Mouse (Mus musculus) kidney, embryonic 14.5 days (tissue): ENCODE measurements at regions not wholly inside any gene's neighbourhood (a gene's known extent, or its start where the extent isn't known, plus 50 kb on each side); places are given as distances from the start of the nearest gene placed in this dataset.

Experiments
- ATAC-seq: fragments of 200-750 bp; cut with Nextera tagmentation; 2 replicates; pipeline ENCODE4 v1.8.0; 2017; ENCODE audit warnings: moderate number of reproducible peaks, mild to moderate bottlenecking, moderate TSS enrichment, moderate library complexity; ENCODE audit not compliant: low FRiP score, low TSS enrichment
- H3K27ac ChIP-seq: fragments of 300-500 bp; sonication (generic); 2 replicates; pipeline ENCODE4 v1.5.1; 2014; ENCODE audit warnings: low read depth, mild to moderate bottlenecking, low read length, moderate library complexity, mixed read lengths
- H3K27me3 ChIP-seq: fragments of 300-500 bp; sonication (generic); 2 replicates; pipeline ENCODE4 v1.6.1; 2014; ENCODE audit warnings: mild to moderate bottlenecking, low read length; ENCODE audit not compliant: control insufficient read depth, insufficient read depth
- H3K36me3 ChIP-seq: fragments of 300-500 bp; sonication (generic); 2 replicates; pipeline ENCODE4 v1.6.1; 2014; ENCODE audit warnings: low read length, mixed read lengths; ENCODE audit not compliant: control insufficient read depth, insufficient read depth
- H3K4me1 ChIP-seq: fragments of 300-500 bp; sonication (generic); 2 replicates; pipeline ENCODE4 v1.6.1; 2014; ENCODE audit warnings: low read length, mixed read lengths; ENCODE audit not compliant: control insufficient read depth, insufficient read depth
- H3K4me2 ChIP-seq: fragments of 300-500 bp; sonication (generic); replicated peaks from 2 replicates; pipeline ENCODE4 v1.6.1; 2014; ENCODE audit warnings: low read depth, mild to moderate bottlenecking, low read length
- H3K4me3 ChIP-seq: fragments of 300-500 bp; sonication (generic); 2 replicates; pipeline ENCODE4 v1.5.1; 2014; ENCODE audit warnings: mild to moderate bottlenecking, low read length
- H3K9ac ChIP-seq: fragments of 300-500 bp; sonication (generic); 2 replicates; pipeline ENCODE4 v1.6.1; 2014; ENCODE audit warnings: low read depth, mild to moderate bottlenecking, low read length, moderate library complexity
- H3K9me3 ChIP-seq: fragments of 300-500 bp; sonication (generic); 2 replicates; pipeline ENCODE4 v1.6.1; 2016; ENCODE audit warnings: low read length; ENCODE audit not compliant: control insufficient read depth
- WGBS: fragments of 180-500 bp; shearing (Covaris S2); extraction: QIAGEN DNeasy Blood & Tissue Kit; methylation state at CpG from one replicate; pipeline ENCODE4 v1.1.7; 2014; 5-methylcytosine and 5-hydroxymethylcytosine counted together

DNA sequence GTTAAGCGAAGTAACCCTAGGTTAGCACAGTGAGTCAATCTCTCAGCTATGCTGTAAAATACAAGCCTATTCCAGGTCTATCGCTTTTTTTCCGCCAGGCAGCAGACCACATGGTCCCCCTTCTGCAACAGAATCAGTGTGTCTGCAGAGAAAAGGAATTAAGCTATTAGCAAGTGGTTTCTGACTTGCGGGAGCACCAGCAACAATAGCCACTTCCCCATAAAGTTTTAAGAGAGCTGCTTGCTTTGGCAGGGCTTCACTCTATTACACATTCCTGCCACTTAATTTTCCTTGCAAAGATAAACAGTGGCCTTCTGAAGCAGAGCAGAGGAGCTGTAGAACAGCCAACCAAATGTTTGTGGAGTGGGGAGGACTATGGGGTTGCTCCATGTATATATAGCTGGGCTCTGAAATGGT, 59.8 kb upstream of the Osmr start:
- no peaks in the 10 kb centered on the region for H3K27me3 ChIP-seq
- H3K27ac ChIP-seq, result 0 out of 2 replicates have a peak overlapping the region, but pooled peaks have one; percentile 62
- H3K4me2 ChIP-seq, result no peak overlapping the region
- no peaks in the 10 kb centered on the region for H3K4me1 ChIP-seq
- 23% methylated on average over 4 of the region's 4 CpGs for WGBS
- no peaks in the 10 kb centered on the region for H3K36me3 ChIP-seq
- no peaks in the 10 kb centered on the region for H3K9me3 ChIP-seq
- no peak overlapping the region for H3K4me3 ChIP-seq
- ATAC-seq, result peak; percentile 98
- H3K9ac ChIP-seq, result no peak overlapping the region

DNA sequence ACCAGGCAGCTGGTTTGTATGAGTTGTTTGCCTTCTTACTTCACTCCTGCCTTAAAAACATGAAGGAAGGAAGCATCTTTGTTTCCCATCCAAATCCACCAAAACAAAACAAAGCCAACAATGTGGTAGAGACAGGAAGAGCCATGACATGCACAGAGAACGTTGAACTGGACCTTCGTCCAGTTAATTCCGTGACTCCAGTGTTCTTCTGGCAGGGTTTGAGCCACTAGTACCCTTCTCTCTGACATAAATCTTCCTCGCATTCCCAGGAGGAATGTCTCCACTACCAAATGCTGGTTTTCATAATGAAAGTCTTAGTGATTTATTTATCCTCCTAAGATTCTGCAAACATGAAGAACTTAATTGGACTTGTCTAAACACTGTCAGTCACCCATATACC, 66.7 kb upstream of the Osmr start:
- no peak overlapping the region for H3K4me3 ChIP-seq
- no peak overlapping the region for H3K4me2 ChIP-seq
- H3K4me1 ChIP-seq, result no peaks in the 10 kb centered on the region
- ATAC-seq, result no peak
- no peaks in the 10 kb centered on the region for H3K27me3 ChIP-seq
- H3K9me3 ChIP-seq, result no peaks in the 10 kb centered on the region
- H3K27ac ChIP-seq, result no peak overlapping the region
- 43% methylated on average over 4 of the region's 4 CpGs for WGBS
- H3K9ac ChIP-seq, result no peak overlapping the region
- H3K36me3 ChIP-seq, result no peaks in the 10 kb centered on the region

DNA sequence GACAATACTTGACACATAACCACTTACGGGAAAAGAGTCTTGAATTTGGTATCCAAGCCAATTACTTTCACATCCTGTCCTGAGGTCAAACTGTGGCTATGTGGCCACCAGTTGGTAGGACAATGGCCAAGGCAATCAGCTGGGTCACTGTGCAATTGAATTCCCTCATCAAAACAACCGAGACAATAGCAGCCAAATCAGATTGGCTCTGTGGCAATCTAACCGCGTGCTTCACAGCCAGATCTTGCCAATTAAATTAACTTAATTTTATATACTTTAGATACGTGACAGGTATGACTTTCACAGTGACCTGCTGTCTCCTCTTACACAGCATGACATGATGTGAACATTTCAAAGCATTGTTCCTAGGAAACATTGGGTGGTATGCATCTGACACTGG, 74.5 kb upstream of the Osmr start:
- no peak overlapping the region for H3K27ac ChIP-seq
- H3K4me3 ChIP-seq, result no peak overlapping the region
- H3K9ac ChIP-seq, result no peak overlapping the region
- peaks cover 5% of the 10 kb centered on the region; the same call in 1 of the 2 replicates for H3K4me1 ChIP-seq
- H3K36me3 ChIP-seq, result no peaks in the 10 kb centered on the region
- no peaks in the 10 kb centered on the region for H3K9me3 ChIP-seq
- H3K27me3 ChIP-seq, result no peaks in the 10 kb centered on the region
- 78% methylated on average over 5 of the region's 5 CpGs for WGBS
- no peak overlapping the region for H3K4me2 ChIP-seq
- no peak for ATAC-seq

DNA sequence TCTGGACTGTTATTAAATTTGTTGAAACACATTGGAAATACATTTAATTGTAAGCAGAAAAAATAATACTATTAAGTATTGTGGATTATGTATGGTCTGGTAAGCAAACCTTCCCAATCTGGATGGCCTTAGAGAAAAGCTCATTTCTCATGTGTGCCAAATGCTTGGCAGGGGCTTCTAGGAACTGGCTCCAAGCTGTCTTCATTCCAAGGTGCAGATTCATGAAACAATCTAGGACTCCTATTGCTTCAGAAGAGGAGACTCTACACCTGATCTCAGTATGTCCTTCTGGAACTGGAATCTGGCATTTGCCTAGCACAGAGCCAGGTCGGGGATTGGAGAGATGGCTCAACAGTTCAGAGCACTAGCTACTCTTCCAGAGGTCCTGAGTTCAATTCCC, 74.9 kb upstream of the Osmr start:
- no peak overlapping the region for H3K9ac ChIP-seq
- H3K4me3 ChIP-seq, result no peak overlapping the region
- H3K36me3 ChIP-seq, result no peaks in the 10 kb centered on the region
- whole genome bisulfite sequencing, result 90% methylated on average over 1 of the region's 1 CpGs
- no peaks in the 10 kb centered on the region for H3K9me3 ChIP-seq
- H3K4me2 ChIP-seq, result no peak overlapping the region
- no peaks in the 10 kb centered on the region for H3K27me3 ChIP-seq
- ATAC-seq, result no peak
- H3K4me1 ChIP-seq, result peaks cover 5% of the 10 kb centered on the region; the same call in 1 of the 2 replicates
- no peak overlapping the region for H3K27ac ChIP-seq

DNA sequence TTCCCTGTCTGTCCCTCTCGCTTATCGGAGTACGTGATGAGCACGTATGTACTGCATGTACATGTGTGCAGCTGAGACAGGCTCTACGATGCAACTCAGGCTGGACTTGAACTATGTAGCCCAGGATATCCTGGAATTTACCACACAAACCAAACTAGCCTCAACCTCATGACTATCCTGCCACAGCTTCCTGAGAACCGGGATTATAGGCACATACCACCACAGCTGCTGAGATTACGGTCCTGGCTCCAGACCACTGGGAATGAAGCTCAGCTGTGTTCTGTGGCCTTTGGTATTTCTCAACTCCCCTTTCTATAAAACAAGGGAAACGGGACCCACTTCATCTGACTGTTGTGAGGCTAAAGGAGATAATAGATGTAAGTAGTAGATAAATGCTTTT, 75.7 kb upstream of the Osmr start:
- 89% methylated on average over 8 of the region's 8 CpGs for WGBS
- no peak overlapping the region for H3K27ac ChIP-seq
- H3K36me3 ChIP-seq, result no peaks in the 10 kb centered on the region
- H3K9ac ChIP-seq, result no peak overlapping the region
- no peak overlapping the region for H3K4me2 ChIP-seq
- peaks cover 5% of the 10 kb centered on the region; the same call in 1 of the 2 replicates for H3K4me1 ChIP-seq
- H3K4me3 ChIP-seq, result no peak overlapping the region
- no peak for ATAC-seq
- no peaks in the 10 kb centered on the region for H3K27me3 ChIP-seq
- H3K9me3 ChIP-seq, result no peaks in the 10 kb centered on the region

DNA sequence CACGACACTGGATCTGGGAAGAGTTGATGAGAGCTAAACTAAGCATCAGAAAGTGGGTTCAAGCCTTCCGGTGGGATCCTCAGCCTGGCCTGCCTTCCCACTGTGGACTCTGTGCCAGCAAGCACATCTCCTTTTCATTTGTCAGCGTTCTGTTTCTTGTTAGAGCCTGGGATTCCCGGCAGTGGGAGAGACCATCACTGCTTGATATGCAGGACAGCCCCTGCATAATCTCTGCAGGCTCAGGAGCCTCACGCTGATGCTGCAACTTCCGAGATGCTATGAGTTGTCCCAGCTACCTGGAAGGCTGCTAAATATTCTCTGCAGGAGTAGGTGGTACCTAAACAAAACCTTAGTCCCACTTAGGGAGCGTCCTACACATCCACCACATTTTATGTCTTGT, 78.8 kb upstream of the Osmr start:
- Histone ChIP-seq H3K4me3 (no peak overlapping the region), H3K9me3 (no peaks in the 10 kb centered on the region), H3K9ac (no peak overlapping the region), H3K36me3 (no peaks in the 10 kb centered on the region), H3K27ac (no peak overlapping the region), H3K27me3 (no peaks in the 10 kb centered on the region), H3K4me1 (peaks cover 5% of the 10 kb centered on the region; the same call in 1 of the 2 replicates), H3K4me2 (no peak overlapping the region)
- WGBS, result 40% methylated on average over 7 of the region's 7 CpGs
- no peak for ATAC-seq

DNA sequence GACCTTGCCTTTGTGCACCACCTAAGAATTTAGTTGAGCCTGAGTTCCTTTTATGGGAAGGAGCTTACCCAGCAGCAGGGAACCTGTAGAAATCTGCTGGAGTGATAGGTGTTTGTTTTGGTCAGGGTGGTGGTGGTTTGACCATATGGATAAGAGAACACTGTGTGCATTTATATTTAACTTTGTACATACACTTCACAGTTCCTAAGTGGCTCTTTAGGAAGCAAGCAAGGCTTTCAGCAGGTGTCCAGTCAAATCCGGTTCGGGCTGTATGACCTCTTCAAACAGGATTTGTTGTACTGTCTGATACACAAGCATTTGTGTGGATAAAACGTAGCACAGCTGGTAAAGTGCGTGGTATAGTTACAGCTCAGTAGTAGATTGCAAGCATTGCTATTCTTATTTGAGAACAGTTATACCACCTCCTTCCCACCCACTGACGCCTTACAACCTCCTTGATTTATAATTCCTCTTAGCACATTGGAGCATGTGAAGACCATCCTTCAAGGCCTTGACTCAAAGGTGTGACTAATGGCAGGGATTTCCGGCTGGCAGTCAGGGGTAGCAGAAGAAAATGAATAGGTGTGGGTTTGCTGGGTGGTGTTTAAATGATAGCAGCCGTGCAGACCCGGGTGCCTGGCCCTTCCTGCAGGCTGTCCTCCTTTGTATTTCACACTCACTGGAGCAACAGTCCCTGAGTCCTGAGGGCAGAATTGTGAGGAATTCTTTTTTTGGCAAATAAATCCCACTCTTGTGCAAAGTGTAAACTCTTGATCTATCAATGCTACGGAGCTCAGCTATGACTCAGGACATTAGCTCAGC, 79.4 kb upstream of the Osmr start:
- Histone ChIP-seq H3K27ac (no peak overlapping the region), H3K9ac (no peak overlapping the region), H3K4me2 (no peak overlapping the region), H3K9me3 (no peaks in the 10 kb centered on the region), H3K4me1 (peaks cover 5% of the 10 kb centered on the region; the same call in 1 of the 2 replicates), H3K27me3 (no peaks in the 10 kb centered on the region), H3K36me3 (no peaks in the 10 kb centered on the region), H3K4me3 (no peak overlapping the region)
- WGBS, result 34% methylated on average over 9 of the region's 9 CpGs
- no peak for ATAC-seq

DNA sequence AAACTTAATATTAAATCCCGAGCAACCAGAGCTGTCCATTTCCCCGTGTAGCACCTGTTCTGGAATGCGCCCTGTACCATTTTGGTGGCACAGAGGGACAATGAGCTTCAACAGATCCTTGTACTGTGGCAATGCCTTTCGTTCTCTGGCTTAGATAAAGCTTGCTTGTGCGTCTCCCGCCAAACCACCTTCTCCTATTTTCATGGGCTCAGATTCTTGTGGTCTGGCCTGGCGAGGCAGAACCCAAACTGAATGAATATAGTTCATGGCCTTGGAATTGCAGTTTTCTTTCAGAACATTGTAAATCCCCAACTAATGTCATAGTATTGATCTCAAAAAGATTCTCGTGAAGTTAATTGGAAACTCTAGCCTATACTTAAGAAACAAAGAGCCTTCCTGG, 85.1 kb upstream of the Osmr start:
- Histone ChIP-seq H3K9me3 (no peaks in the 10 kb centered on the region), H3K27me3 (no peaks in the 10 kb centered on the region), H3K27ac (no peak overlapping the region), H3K4me2 (no peak overlapping the region), H3K4me1 (no peaks in the 10 kb centered on the region), H3K4me3 (no peak overlapping the region), H3K9ac (no peak overlapping the region), H3K36me3 (no peaks in the 10 kb centered on the region)
- no peak for ATAC-seq
- 91% methylated on average over 8 of the region's 8 CpGs for WGBS

DNA sequence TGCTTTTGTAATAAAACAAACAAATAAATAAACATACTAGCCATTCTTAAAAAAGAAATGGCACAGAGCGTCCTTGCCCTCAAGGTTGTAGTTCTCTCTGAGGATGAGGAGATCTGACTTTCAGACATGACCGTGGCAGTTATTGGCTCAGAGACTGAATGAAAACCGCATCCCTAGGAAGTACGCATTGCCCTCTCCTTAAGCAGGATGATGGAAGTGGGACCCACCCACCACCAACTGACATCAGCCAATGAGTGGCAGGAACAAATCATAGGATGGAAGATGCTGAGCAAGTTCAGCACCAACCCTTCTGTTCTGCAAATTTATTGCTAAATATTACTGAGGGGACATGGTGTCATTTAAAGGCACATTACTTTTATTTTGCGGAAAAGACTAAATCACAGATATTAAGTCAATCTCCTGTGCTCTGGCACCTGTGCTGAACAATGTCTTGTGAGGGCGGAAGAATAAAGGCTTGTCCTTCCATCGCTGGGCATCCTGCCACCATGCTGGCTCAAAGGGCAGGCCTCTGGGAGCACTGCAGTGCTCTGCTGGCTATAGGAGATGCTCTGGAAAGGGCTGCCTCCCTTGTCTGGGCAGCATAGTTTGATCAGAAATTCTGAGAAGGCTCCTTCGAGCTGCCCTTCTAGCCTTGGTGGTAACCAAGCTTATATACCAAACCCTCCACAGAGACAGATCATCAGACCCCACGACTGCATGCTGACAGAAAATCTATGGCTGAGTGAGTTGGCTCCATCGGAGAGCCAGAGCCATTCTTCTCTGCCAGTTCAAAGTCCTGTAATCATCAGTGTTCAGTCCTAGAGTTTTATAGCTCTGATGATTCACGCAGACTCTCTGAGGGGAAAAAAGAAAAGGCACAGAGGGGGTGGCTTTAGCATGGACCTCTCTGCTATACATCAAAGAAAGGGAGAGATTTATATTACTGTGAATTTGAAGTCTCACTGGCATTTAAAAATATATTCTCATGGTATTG, 86.3 kb upstream of the Osmr start:
- no peak for ATAC-seq

More for the DNA sequence above, 86.3 kb upstream of the Osmr start:
- H3K9ac ChIP-seq, result no peak overlapping the region
- no peak overlapping the region for H3K4me2 ChIP-seq
- H3K27ac ChIP-seq, result no peak overlapping the region
- no peaks in the 10 kb centered on the region for H3K4me1 ChIP-seq
- no peaks in the 10 kb centered on the region for H3K9me3 ChIP-seq
- no peak overlapping the region for H3K4me3 ChIP-seq
- H3K27me3 ChIP-seq, result no peaks in the 10 kb centered on the region
- no peaks in the 10 kb centered on the region for H3K36me3 ChIP-seq
- WGBS, result 69% methylated on average over 11 of the region's 11 CpGs
